Mouse (Mus musculus) neural tube, embryonic 10.5 days (tissue): ENCODE measurements around the gene Zfp738.
A peak's percentile ranks its signal among the peaks of the same experiment; 100 is the strongest.
"Not testable (repeated sequence)": the region's sequence is repeated elsewhere in the genome, so short reads cannot be mapped to it uniquely, and the experiment has no call there.

Source experiments
- DNase-seq: peaks from one replicate; pipeline ENCODE4 v3.0.0-alpha.2; 2017; ENCODE audit warnings: low spot score; ENCODE audit errors: extremely low spot score

Gene Zfp738

DNA sequence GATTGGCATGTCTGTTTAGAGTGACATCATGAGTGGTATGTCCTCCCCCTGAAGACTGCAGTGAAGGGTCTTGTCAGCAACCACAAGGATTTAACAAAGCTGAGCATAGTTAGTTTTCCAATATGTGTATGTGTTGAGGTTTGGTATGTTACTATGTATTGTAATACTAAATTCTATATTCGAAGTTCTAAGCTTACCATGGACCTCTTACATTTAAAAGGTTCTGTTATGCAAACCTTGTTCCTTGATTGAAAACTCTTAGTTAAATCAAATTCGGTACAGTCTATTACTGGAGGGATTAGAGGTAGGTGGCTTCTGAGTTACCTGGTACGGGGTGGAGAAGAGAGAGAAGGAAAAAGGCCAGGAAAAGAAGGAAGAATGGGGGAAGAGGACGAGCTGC, at the start of gene Zfp738:
Gene Zfp738 (minus strand): TSS at position 101 of the 400 bp plus-strand sequence.
- DNase-seq, result no peak

DNA sequence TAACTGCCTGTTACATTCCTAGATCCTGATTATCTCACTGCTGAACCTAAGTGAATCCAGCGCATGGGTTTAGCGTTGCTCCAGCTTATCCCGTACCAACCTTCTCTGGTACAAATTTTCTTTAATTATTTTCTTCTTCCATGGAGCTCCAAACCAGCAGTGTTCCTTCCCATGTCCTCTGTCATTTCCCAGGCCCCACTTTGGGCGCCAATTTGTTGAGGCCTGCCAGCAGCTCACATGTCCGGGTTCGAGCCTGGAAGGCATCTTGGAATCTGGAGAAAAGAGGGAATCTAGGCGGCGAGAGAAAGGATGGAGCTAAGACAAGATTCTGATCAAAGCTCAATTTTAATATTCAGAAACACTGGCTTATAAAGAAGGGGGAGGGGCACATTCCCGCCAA, 47.5 kb upstream of the Zfp738 start:
- DNase-seq, result not testable (repeated sequence)

GRCm38 (mm10) chr13:67729441-67729840, 42.6 kb upstream of the Zfp738 start:
- not testable (repeated sequence) for DNase-seq

- peak; percentile 65 for DNase-seq
These were observed 41.9 kb upstream of the Zfp738 start, which contains the start of gene Zfp65 for GRCm38 (mm10) chr13:67728641-67729318. Zfp65 (minus strand) TSS chr13:67729173.

GRCm38 (mm10) chr13:67728106-67728505, 41.2 kb upstream of the Zfp738 start:
- DNase-seq, result no peak

GRCm38 (mm10) chr13:67725331-67725730, 38.5 kb upstream of the Zfp738 start:
- not testable (repeated sequence) for DNase-seq

DNA sequence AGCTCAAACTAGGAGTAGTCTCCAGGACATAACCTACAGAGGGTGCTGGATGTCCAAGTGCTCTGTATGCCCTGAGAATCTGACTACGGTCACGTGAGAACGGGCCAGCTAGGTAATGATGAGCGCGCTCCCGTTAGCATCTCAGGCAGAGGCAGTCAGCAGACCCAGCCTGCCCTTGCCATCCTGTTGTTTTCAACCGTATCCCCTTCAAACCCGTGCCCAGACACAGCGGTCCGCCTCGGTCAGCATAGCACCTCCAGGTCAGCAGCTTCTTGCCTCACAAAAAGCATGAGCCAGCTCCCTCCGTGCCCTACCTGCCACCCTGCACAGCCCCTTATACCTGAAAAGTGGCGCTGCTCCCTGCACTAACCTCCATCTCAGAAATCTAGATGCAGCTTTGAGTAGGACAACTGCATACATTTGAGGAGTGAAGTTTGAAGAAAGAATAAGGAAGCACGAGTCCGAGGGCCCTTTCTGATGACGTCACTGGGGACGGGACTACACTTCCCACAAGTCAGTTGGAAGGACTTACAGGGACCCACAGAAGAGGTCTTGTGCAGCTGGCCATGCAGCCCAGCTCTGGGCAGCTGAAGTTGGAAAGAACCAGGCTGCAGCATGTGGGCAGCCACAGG, 37.1 kb upstream of the Zfp738 start:
- peak; percentile 85 for DNase-seq

DNA sequence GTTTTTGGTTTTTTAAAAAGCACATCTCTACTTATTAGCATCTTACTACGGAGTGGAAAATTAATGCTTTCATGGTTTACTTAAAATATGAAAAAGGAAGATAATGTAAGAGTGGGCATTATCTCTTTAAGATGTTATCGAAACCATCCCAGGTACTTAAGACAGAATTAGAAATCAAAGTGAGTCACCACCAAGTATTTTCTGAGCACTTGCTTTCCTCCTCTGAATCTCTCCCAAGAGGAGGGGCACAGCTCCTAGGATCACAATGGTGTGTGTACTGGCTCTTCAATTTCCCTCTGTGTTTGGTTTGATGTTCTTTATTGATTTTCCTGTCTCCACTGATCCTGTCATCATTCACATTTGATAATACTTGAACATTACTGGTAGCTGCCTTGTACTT, 3.0 kb downstream of the Zfp738 start:
- DNase-seq, result not testable (repeated sequence)

DNA sequence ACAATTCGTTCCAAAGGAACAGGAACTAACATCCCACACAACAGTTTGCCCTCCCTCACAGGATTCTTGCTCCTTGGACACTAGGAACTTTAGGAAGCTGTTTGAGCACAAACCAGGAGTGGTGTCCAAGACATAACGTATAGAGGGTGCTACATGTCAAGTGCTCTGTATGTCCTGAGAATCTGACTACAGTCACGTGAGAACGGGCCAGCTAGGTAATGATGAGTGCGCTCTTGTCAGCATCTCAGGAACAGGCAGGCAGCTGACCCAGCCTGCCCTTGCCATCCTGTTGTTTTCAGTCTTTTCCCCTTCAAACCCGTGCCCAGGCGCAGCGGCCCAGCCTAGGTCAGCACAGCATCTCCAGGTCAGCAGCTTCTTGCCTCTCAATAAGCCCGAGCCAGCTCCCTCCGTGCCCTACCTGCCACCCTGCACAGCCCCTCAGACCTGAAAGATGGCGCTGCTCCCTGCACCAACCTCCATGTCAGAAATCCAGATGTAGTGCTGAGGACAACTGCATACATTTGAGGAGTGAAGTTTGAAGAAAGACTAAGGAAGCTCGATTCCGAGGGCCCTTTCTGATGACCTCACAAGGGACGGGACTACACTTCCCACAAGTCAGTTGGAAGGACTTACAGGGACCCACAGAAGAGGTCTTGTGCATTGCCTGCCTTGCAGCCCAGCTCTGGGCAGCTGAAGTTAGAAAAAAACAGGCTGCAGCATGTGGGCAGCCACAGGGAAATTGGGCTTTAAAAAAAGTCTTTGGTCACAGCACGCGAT, 3.7 kb downstream of the Zfp738 start:
- DNase-seq, result peak; percentile 78

GRCm38 (mm10) chr13:67674902-67675301, 12.0 kb downstream of the Zfp738 start:
- no peak for DNase-seq

DNA sequence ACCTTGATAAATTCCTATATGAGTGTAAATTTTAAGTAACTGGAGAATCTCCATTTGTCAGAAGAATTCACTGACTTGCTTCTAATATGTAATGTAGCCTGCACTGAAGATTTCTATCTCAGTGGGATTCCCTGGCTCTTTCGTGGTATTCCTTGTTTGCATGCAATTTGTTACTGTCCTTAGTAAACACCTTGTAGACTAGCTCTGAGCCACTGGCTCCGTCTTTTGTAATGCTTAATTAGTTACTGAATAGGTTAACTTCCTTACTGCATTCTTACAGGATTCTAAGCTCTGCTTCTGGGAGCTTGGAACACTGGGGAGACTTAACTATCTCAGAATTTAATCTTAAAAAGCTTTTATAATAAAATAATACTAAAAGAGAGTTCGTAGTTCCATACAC, 34.4 kb downstream of the Zfp738 start:
- no peak for DNase-seq

DNA sequence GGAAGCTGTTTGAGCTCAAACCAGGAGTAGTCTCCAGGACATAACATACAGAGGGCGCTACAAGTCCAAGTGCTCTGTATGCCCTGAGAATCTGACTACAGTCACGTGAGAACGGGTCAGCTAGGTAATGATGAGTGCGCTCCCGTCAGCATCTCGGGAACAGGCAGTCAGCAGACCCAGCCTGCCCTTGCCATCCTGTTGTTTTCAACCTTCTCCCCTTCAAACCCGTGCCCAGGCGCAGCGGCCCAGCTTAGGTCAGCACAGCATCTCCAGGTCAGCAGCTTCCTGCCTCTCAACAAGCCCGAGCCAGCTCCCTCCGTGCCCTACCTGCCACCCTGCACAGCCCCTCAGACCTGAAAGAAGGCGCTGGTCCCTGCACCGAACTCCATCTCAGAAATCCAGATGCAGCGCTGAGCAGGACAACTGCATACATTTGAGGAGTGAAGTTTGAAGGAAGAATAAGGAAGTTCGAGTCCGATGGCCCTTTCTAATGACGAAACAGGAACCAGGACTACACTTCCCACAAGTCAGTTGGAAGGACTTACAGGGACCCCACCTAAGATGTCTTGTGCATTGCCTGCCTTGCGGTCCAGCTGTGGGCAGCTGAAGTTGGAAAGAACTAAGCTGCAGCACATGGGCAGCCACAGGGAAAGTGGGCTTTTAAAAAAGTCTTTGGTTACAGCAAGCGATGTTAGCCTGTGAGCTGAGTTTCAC, 49.4 kb downstream of the Zfp738 start, which contains the start of the genes Gm49345 and Zfp729a:
Gene Gm49345 (minus strand): TSS at position 476 of the 714 bp plus-strand sequence.
Gene Zfp729a (minus strand): TSS at position 498 of the 714 bp plus-strand sequence.
- peak; percentile 84 for DNase-seq

DNA sequence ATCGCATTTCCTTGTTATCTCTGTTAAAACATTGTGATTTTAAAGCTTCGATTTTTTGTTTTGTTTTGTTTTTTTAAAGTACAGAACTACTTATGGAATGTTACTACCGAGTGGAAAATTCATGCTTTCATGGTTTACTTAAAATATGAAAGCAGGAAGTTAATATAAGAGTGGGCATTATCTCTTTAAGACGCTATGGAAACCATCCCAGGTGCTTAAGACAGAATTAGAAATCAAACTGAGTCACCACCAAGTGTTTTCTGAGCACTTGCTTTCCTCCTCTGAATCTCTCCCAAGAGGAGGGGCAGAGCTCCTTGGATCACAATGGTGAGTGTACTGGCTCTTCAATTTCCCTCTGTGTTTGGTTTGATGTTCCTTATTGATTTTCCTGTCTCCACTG, 76.8 kb downstream of the Zfp738 start:
- no peak for DNase-seq

DNA sequence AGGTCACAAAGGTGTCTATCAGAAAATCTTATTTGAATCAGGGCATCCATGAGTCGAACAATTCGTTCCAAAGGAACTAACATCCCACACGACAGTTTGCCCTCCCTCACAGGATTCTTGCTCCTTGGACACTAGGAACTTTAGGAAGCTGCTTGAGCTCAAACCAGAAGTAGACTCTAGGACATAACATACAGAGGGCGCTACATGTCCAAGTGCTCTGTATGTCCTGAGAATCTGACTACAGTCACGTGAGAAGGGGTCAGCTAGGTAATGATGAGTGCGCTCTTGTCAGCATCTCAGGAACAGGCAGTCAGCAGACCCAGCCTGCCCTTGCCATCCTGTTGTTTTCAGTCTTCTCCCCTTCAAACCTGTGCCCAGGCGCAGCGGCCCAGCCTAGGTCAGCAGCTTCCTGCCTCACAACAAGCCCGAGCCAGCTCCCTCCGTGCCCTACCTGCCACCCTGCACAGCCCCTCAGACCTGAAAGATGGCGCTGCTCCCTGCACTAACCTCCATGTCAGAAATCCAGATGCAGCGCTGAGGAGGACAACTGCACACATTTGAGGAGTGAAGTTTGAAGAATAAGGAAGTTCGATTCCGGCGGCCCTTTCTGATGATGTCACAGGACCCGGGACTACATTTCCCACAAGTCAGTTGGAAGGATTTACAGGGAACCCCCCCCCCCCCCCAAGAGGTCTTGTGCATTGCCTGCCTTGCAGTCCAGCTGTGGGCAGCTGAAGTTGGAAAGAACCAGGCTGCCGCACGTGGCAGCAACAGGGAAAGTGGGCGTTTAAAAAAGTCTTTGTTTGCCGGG, 77.6 kb downstream of the Zfp738 start, which contains the start of gene Zfp729b:
Gene Zfp729b (minus strand): TSS at position 642 of the 811 bp plus-strand sequence.
- peak; percentile 89 for DNase-seq
